Mouse (Mus musculus) brown adipose tissue, adult 24 weeks (tissue): Measurements from ENCODE around the gene Gm14435. TPM values are rescaled to one million over a fixed set of nuclear protein-coding genes. Genes with fewer than 3 reads are reported as not detected.
"Not testable (repeated sequence)": the region's sequence is repeated elsewhere in the genome, so short reads cannot be mapped to it uniquely, and the experiment has no call there.

Source experiments
- H3K27ac ChIP-seq: fragments of 200-500 bp; replicated peaks from 2 replicates; pipeline ENCODE4 v1.5.1; 2012; ENCODE audit warnings: low read depth, mild to moderate bottlenecking, low read length
- H3K4me1 ChIP-seq: fragments of 200-500 bp; 2 replicates; pipeline ENCODE4 v1.6.1; 2012; ENCODE audit warnings: low read length, mixed read lengths; ENCODE audit not compliant: control insufficient read depth, insufficient read depth, insufficient read length
- H3K4me3 ChIP-seq: fragments of 200-500 bp; 2 replicates; pipeline ENCODE4 v1.5.1; 2012; ENCODE audit warnings: low read depth, mild to moderate bottlenecking, low read length, moderate library complexity; ENCODE audit not compliant: insufficient read depth
- polyA plus RNA-seq: library from polyadenylated mRNA; stranded (reverse); fragments of >200 nt; gene quantifications from 2 replicates; pipeline ENCODE4 v1.2.4, GENCODE M21; 2012; ENCODE audit not compliant: missing spikeins, insufficient read depth, insufficient read length

Gm14435 gene
- polyA plus RNA-seq, result 7.7 and 16.1 TPM in 2 replicates

DNA sequence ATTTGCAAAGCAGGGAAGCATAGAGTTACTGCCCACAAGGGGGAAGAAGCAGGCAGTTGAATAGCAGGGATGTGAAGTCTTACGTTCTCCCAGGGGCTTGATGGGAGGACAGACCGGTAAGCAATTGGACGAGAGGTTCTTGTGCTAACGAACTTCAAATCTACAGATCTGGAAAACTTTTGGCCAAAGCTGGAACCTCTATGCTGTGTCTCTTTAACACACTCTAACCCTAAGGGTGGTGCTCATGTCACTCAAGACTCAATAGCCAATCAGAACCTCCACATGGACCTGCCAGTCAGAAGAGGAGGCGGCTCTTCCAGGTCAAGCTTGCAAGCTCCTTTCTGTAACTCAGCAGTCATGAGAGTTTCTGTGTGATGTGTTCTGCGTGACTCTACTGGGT is at the start of gene Gm14435:
Gene Gm14435 (plus strand): TSS at position 301 of the 400 bp plus-strand sequence.
- H3K4me1 ChIP-seq, H3K4me3 ChIP-seq: not testable (repeated sequence)

More for the DNA sequence above, at the start of gene Gm14435:
- H3K27ac ChIP-seq, result not testable (repeated sequence)

Other genes with a start within 250 kb of the Gm14435 start
- gene 2210418O10Rik, start 197.0 kb upstream of the Gm14435 start, polyA plus RNA-seq, result 2.2 and 6.4 TPM in 2 replicates
- not detected in 2 replicates for gene Gm11009, start 104.1 kb upstream of the Gm14435 start, polyA plus RNA-seq
- 33.1 and 45.0 TPM in 2 replicates for gene Gm14434, start 63.2 kb downstream of the Gm14435 start, polyA plus RNA-seq
- gene Zfp967, start 97.5 kb downstream of the Gm14435 start, polyA plus RNA-seq, result 2.9 TPM in 1 of 2 replicates, not detected in the other
- not detected in 2 replicates for gene Gm14308, start 212.8 kb downstream of the Gm14435 start, polyA plus RNA-seq
- 18.2 and 21.0 TPM in 2 replicates for gene Zfp973, start 246.9 kb downstream of the Gm14435 start, polyA plus RNA-seq